Mouse (Mus musculus) NIH3T3 (cell line): ENCODE measurements around the gene Srsf11.

Source experiments
- DNase-seq: peaks from one replicate; pipeline ENCODE4 v3.0.0-alpha.2; 2012; ENCODE audit warnings: low read depth

The Srsf11 gene

DNA sequence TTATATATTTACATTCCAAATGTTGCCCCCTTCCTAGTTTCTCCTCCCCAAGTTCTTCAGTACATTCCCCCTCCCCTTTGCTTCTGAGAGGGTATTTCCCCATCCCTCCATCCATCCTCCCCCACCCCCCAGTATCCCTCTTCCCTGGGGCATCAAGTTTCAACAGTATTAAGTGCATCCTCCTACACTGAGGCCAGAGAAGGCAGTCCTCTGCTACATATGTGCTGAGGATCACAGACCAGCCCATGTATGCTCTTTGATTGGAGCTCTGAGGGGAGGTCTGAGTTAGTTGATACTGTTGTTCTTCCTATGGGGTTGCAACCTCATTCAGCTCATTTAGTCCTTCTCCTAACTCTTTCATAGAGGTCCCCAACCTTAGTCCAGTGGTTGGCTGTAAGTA lies 56.8 kb downstream of the Srsf11 start:
- DNase-seq = no peak

DNA sequence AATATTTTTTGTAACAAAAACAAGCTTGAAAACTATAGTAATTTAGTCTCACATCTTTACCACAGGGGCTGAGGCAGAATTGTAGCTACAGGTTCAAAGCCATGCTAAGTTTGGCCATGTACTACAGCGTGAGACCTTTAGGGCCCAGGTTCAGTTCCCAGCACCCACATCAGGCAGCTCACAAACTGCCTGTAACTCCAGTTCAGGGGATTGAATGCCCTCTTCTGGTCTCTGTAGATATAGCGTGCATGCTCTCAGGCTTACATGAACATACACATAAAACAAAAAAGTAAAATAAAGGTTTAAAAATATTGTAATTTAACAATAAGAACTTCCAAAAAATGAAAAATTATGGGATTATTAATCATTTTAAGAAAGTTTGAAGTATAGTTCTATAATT lies 63.2 kb downstream of the Srsf11 start:
- DNase-seq = no peak

DNA sequence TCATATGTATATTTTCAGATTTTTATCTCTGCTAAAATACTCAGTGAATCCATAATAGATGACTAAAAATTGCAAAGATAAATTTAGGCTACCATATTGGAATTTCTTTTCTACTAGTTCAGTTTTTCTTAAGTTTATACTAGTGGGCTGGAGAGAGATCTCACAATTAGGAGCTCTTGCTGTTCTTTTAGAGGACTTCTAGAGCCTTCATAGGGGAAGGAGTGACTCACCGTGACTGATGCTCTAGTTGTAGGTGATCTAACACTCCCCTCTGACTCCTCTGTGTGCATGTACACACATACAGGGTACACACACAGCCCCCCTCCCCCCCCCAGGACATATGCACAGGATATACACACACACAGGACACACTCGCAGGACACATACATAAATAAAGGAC lies 65.3 kb downstream of the Srsf11 start:
- DNase-seq = no peak
